Mouse (Mus musculus): ENCODE measurements around the gene Sucla2.

- TF ChIP-seq UBTF (IDR thresholded peaks at IDR 0.05; ENCODE audit: low read depth, low read length) (no peak), EP300 (IDR thresholded peaks at IDR 0.05; ENCODE audit: low read length) (no peak), MAX (IDR thresholded peaks at IDR 0.05; ENCODE audit: low read length) (no peak), NRF1 (IDR thresholded peaks at IDR 0.05; ENCODE audit: low read depth, low read length) (no peak), MXI1 (IDR thresholded peaks at IDR 0.05; ENCODE audit: low read depth, low read length) (no peak), USF1 (IDR thresholded peaks at IDR 0.05; ENCODE audit: low read depth, low read length) (no peak), HCFC1 (IDR thresholded peaks at IDR 0.05; ENCODE audit: low read depth, low read length) (no peak), MEF2A (IDR thresholded peaks at IDR 0.05; ENCODE audit: borderline replicate concordance, low read depth, low read length) (no peak), CTCF (conservative IDR thresholded peaks at IDR 0.05 in 1 of 2, IDR thresholded peaks at IDR 0.05 in 1 of 2; ENCODE audit: low read depth in 2 of 2, low read length in 2 of 2) (no peak), BHLHE40 (IDR thresholded peaks at IDR 0.05; ENCODE audit: low read depth, low read length) (no peak), CHD2 (IDR thresholded peaks at IDR 0.05; ENCODE audit: low read length) (no peak), POLR2AphosphoS2 (IDR thresholded peaks at IDR 0.05; ENCODE audit: low read depth, low read length) (no peak), POLR2A (IDR thresholded peaks at IDR 0.05; ENCODE audit: low read depth, low read length) (no peak), KAT2A (IDR thresholded peaks at IDR 0.05; ENCODE audit: insufficient replicate concordance, low read length) (no peak)
Measured at GRCm38 (mm10) chr14:73574053-73574452, 48.9 kb downstream of the Sucla2 start.
